28 mouse cellular contexts compared by ENCODE assay signal in genomic region chr11:56603742-56604141, GRCm38 (mm10).
DNase-seq lines count a peak whose midpoint lies in the region; ATAC-seq and TF ChIP-seq lines count a peak whose summit lies in the region.
"Had no signal": no experiment of that assay in that cellular context is flagged by ENCODE, and none has a peak within 500 bp of the region (broad histone marks: within the 10 kb centered on the region; RNA-seq: fewer than 3 reads in every experiment).

No protein-coding gene starts in this region.

- no peak for ATAC-seq in kidney, embryonic 16.5 days (ENCODE audit: low FRiP score, low TSS enrichment)
- no peak for ATAC-seq in intestine, embryonic 16.5 days
- ATAC-seq: forebrain, embryonic 14.5 days; forebrain, postnatal 0 days; hindbrain, postnatal 0 days; inflammation-experienced regulatory T-cells, adult 6 months had no signal

- no peak for TF ChIP-seq CTCF in liver, adult 2 months (IDR thresholded peaks at IDR 0.05; ENCODE audit: low read depth, low read length)

- TF ChIP-seq POLR2A in liver, adult 2 months (IDR thresholded peaks at IDR 0.05; ENCODE audit: extremely low read depth, insufficient read depth, low read length): no peak

- no peak overlapping the region for H3K4me3 ChIP-seq in kidney, embryonic 16.5 days (ENCODE audit: low read length)
- H3K4me3 ChIP-seq in liver, adult 2 months (ENCODE audit: insufficient read depth, low read depth, low read length): no peak overlapping the region
- no peak overlapping the region for H3K4me3 ChIP-seq in intestine, embryonic 16.5 days (ENCODE audit: low read length)
- H3K4me3 ChIP-seq: embryonic facial prominence, embryonic 10.5 days; embryonic facial prominence, embryonic 13.5 days; forebrain, embryonic 10.5 days; heart, adult 2 months; heart, embryonic 10.5 days; heart, embryonic 13.5 days had no signal

- no peak overlapping the region for H3K9ac ChIP-seq in kidney, embryonic 16.5 days (replicated peaks; ENCODE audit: low read length)
- no peak overlapping the region for H3K9ac ChIP-seq in liver, adult 2 months (ENCODE audit: low read depth, low read length)
- H3K9ac ChIP-seq in intestine, embryonic 16.5 days (ENCODE audit: low read depth, low read length): no peak overlapping the region
- H3K9ac ChIP-seq: embryonic facial prominence, embryonic 13.5 days; forebrain, postnatal 0 days; heart, embryonic 13.5 days; hindbrain, embryonic 14.5 days had no signal

- 77% methylated on average over 1 of the region's 1 CpGs for WGBS in kidney, embryonic 16.5 days
- 83% methylated on average over 1 of the region's 1 CpGs for whole genome bisulfite sequencing in liver, adult 2 months
- WGBS in intestine, embryonic 16.5 days: 65% methylated on average over 1 of the region's 1 CpGs

- no peaks in the 10 kb centered on the region for H3K4me1 ChIP-seq in kidney, embryonic 16.5 days (ENCODE audit: insufficient read depth, low read length)
- no peaks in the 10 kb centered on the region for H3K4me1 ChIP-seq in liver, adult 2 months (ENCODE audit: control insufficient read depth, insufficient read depth, low read length)
- H3K4me1 ChIP-seq in intestine, embryonic 16.5 days (ENCODE audit: control insufficient read depth, insufficient read depth, low read length): no peaks in the 10 kb centered on the region
- H3K4me1 ChIP-seq: embryonic facial prominence, embryonic 10.5 days; embryonic facial prominence, embryonic 13.5 days; forebrain, embryonic 10.5 days; heart, embryonic 10.5 days; heart, embryonic 13.5 days had no signal

- H3K9me3 ChIP-seq in kidney, embryonic 16.5 days (ENCODE audit: low read length): no peaks in the 10 kb centered on the region
- H3K9me3 ChIP-seq in intestine, embryonic 16.5 days (ENCODE audit: control insufficient read depth, low read length): no peaks in the 10 kb centered on the region
- H3K9me3 ChIP-seq: embryonic facial prominence, embryonic 10.5 days; embryonic facial prominence, embryonic 13.5 days; forebrain, embryonic 10.5 days; heart, embryonic 10.5 days; heart, embryonic 13.5 days had no signal

- no peak overlapping the region for H3K4me2 ChIP-seq in kidney, embryonic 16.5 days (replicated peaks; ENCODE audit: low read depth, low read length)
- no peak overlapping the region for H3K4me2 ChIP-seq in intestine, embryonic 16.5 days (ENCODE audit: low read depth, low read length)
- H3K4me2 ChIP-seq: embryonic facial prominence, embryonic 13.5 days; heart, embryonic 13.5 days; hindbrain, embryonic 14.5 days had no signal

- H3K27me3 ChIP-seq in kidney, embryonic 16.5 days (ENCODE audit: insufficient read depth, low read length): no peaks in the 10 kb centered on the region
- H3K27me3 ChIP-seq in liver, adult 2 months (ENCODE audit: control insufficient read depth, insufficient read depth, low read length): no peaks in the 10 kb centered on the region
- H3K27me3 ChIP-seq in intestine, embryonic 16.5 days (replicated peaks; ENCODE audit: control insufficient read depth, insufficient read depth, low read length): no peaks in the 10 kb centered on the region
- H3K27me3 ChIP-seq: heart, embryonic 13.5 days had no signal

- DNase-seq in kidney, adult 8-10 months: peak; percentile 11 to 13
- DNase-seq in liver, adult 2 months (ENCODE audit: extremely low read depth, low read depth, low spot score): peak; percentile 6
- DNase-seq in liver: no peak
- DNase-seq in NIH3T3 (ENCODE audit: low read depth): peak; percentile 57
- DNase-seq: adrenal gland, adult 2 months; adrenal gland, postnatal 14 days; cerebellum, adult 11 months; cerebellum, adult 2 months; cerebellum, adult 9-11 months; cerebellum, postnatal 36 days; embryo, embryonic 11 days; forebrain, postnatal 0 days; gastrocnemius, postnatal 10 days; gastrocnemius, postnatal 36 days; heart, adult 2 months; heart, postnatal 14 days; heart, postnatal 4 days had no signal

- H3K27ac ChIP-seq in kidney, embryonic 16.5 days (ENCODE audit: low read length): no peak overlapping the region
- H3K27ac ChIP-seq in liver, adult 2 months (replicated peaks; ENCODE audit: insufficient read depth, low read depth, low read length): no peak overlapping the region
- no peak overlapping the region for H3K27ac ChIP-seq in intestine, embryonic 16.5 days (ENCODE audit: low read length)
- H3K27ac ChIP-seq: embryonic facial prominence, embryonic 10.5 days; embryonic facial prominence, embryonic 13.5 days; forebrain, embryonic 10.5 days; heart, adult 2 months; heart, embryonic 10.5 days; heart, embryonic 13.5 days; hindbrain, embryonic 14.5 days; hindbrain, postnatal 0 days had no signal

- H3K79me2 ChIP-seq in liver, adult 2 months (ENCODE audit: control insufficient read depth, insufficient read depth, low read length): no peaks in the 10 kb centered on the region

- no peaks in the 10 kb centered on the region for H3K36me3 ChIP-seq in kidney, embryonic 16.5 days (ENCODE audit: insufficient read depth, low read length)
- H3K36me3 ChIP-seq in liver, adult 2 months (ENCODE audit: control insufficient read depth, insufficient read depth, low read length): no peaks in the 10 kb centered on the region
- no peaks in the 10 kb centered on the region for H3K36me3 ChIP-seq in intestine, embryonic 16.5 days (ENCODE audit: control insufficient read depth, insufficient read depth, low read length)
- H3K36me3 ChIP-seq: embryonic facial prominence, embryonic 10.5 days; embryonic facial prominence, embryonic 13.5 days; forebrain, embryonic 10.5 days; heart, embryonic 10.5 days; heart, embryonic 13.5 days had no signal
